Mouse (Mus musculus) heart, adult 8-10 months (tissue): ENCODE results near the gene Gemin8. TPM values are rescaled to one million over a fixed set of nuclear protein-coding genes. Genes with fewer than 3 reads are reported as not detected.
A peak's percentile ranks its signal among the peaks of the same experiment; 100 is the strongest.

Experiments
- DNase-seq: peaks from one replicate; pipeline ENCODE4 v3.0.0; 2022; ENCODE audit warnings: low spot score
- total RNA-seq, 4 experiments: library from RNA; stranded (reverse); gene quantifications; 2 replicates each; pipeline ENCODE4 v1.2.4; 2022

Gemin8 gene
- total RNA-seq, result 1 to 10 TPM; 2.0 to 3.1 (median 2.9) TPM

- DNase-seq, result peak; percentile 94
Measured at GRCm38 (mm10) chrX:166169892-166170799, at the start of gene Gemin8. Gene Gemin8 (plus strand): TSS chrX:166170454.

- no peak for DNase-seq
Measured at GRCm38 (mm10) chrX:166147158-166147846, 23.0 kb upstream of the Gemin8 start.

- DNase-seq, result no peak
Measured at GRCm38 (mm10) chrX:166162773-166163172, 7.5 kb upstream of the Gemin8 start.

GRCm38 (mm10) chrX:166167307-166167706 lies 2.9 kb upstream of the Gemin8 start:
- DNase-seq, result peak; percentile 24

- DNase-seq, result no peak
Measured at GRCm38 (mm10) chrX:166167923-166168322, 2.3 kb upstream of the Gemin8 start.

GRCm38 (mm10) chrX:166170800-166171738 lies 815 bp downstream of the Gemin8 start:
- no peak for DNase-seq

- no peak for DNase-seq
Measured at GRCm38 (mm10) chrX:166172041-166172440, 1.8 kb downstream of the Gemin8 start.

GRCm38 (mm10) chrX:166172661-166173060 lies 2.4 kb downstream of the Gemin8 start:
- no peak for DNase-seq

- DNase-seq, result no peak
Measured at GRCm38 (mm10) chrX:166173796-166174195, 3.5 kb downstream of the Gemin8 start.

GRCm38 (mm10) chrX:166177929-166178328 lies 7.7 kb downstream of the Gemin8 start:
- no peak for DNase-seq

- DNase-seq, result no peak
Measured at GRCm38 (mm10) chrX:166183094-166183493, 12.8 kb downstream of the Gemin8 start.

GRCm38 (mm10) chrX:166185327-166185913 lies 15.2 kb downstream of the Gemin8 start:
- no peak for DNase-seq

GRCm38 (mm10) chrX:166187803-166188202 lies 17.5 kb downstream of the Gemin8 start:
- no peak for DNase-seq

GRCm38 (mm10) chrX:166196327-166196726 lies 26.1 kb downstream of the Gemin8 start:
- DNase-seq, result no peak

GRCm38 (mm10) chrX:166198266-166198665 lies 28.0 kb downstream of the Gemin8 start:
- DNase-seq, result peak; percentile 7

- DNase-seq, result no peak
Measured at GRCm38 (mm10) chrX:166199812-166200211, 29.6 kb downstream of the Gemin8 start.

- no peak for DNase-seq
Measured at GRCm38 (mm10) chrX:166214576-166214975, 44.3 kb downstream of the Gemin8 start.

- no peak for DNase-seq
Measured at GRCm38 (mm10) chrX:166216248-166216647, 46.0 kb downstream of the Gemin8 start.

GRCm38 (mm10) chrX:166216720-166217119 lies 46.5 kb downstream of the Gemin8 start:
- DNase-seq, result no peak

- no peak for DNase-seq
Measured at GRCm38 (mm10) chrX:166219331-166219730, 49.1 kb downstream of the Gemin8 start.

GRCm38 (mm10) chrX:166226856-166227255 lies 56.6 kb downstream of the Gemin8 start:
- DNase-seq, result no peak
